Mouse (Mus musculus) kidney, embryonic 16.5 days (tissue): ENCODE measurements around the gene Dtwd1. TPM values are rescaled to one million over a fixed set of nuclear protein-coding genes. Genes with fewer than 3 reads are reported as not detected.
"Not testable (repeated sequence)": the region's sequence is repeated elsewhere in the genome, so short reads cannot be mapped to it uniquely, and the experiment has no call there.

Experiments used
- ATAC-seq: fragments of 200-750 bp; cut with Nextera tagmentation; 2 replicates; pipeline ENCODE4 v1.8.0; 2017; ENCODE audit warnings: moderate TSS enrichment; ENCODE audit not compliant: low FRiP score, low TSS enrichment
- H3K27ac ChIP-seq: fragments of 300-500 bp; sonication (generic); 2 replicates; pipeline ENCODE4 v1.5.1; 2014; ENCODE audit warnings: low read length
- H3K27me3 ChIP-seq: fragments of 300-500 bp; sonication (generic); 2 replicates; pipeline ENCODE4 v1.6.1; 2014; ENCODE audit warnings: low read length, control low read depth, mixed read lengths; ENCODE audit not compliant: insufficient read depth
- H3K36me3 ChIP-seq: fragments of 300-500 bp; sonication (generic); 2 replicates; pipeline ENCODE4 v1.6.1; 2014; ENCODE audit warnings: low read length, control low read depth, mixed read lengths; ENCODE audit not compliant: insufficient read depth
- H3K4me1 ChIP-seq: fragments of 300-500 bp; sonication (generic); 2 replicates; pipeline ENCODE4 v1.6.1; 2014; ENCODE audit warnings: low read length, control low read depth, mixed read lengths; ENCODE audit not compliant: insufficient read depth
- H3K4me2 ChIP-seq: fragments of 300-500 bp; sonication (generic); replicated peaks from 2 replicates; pipeline ENCODE4 v1.6.1; 2014; ENCODE audit warnings: low read depth, low read length
- H3K4me3 ChIP-seq: fragments of 300-500 bp; sonication (generic); 2 replicates; pipeline ENCODE4 v1.5.1; 2014; ENCODE audit warnings: mild to moderate bottlenecking, low read length
- H3K9ac ChIP-seq: fragments of 300-500 bp; sonication (generic); replicated peaks from 2 replicates; pipeline ENCODE4 v1.6.1; 2014; ENCODE audit warnings: low read length
- H3K9me3 ChIP-seq: fragments of 300-500 bp; sonication (generic); 2 replicates; pipeline ENCODE4 v1.6.1; 2016; ENCODE audit warnings: low read length, control low read depth
- WGBS: fragments of 180-500 bp; shearing (Covaris S2); extraction: QIAGEN DNeasy Blood & Tissue Kit; methylation state at CpG from one replicate; pipeline ENCODE4 v1.1.7; 2014; 5-methylcytosine and 5-hydroxymethylcytosine counted together
- polyA plus RNA-seq: library from polyadenylated mRNA; unstranded; fragments of >200 nt; fragmentation: Nextera tagmentation; extraction: Ambion mirVana; gene quantifications from 2 replicates; pipeline ENCODE4 v1.2.1, GENCODE M21; 2015

The Dtwd1 gene
- polyA plus RNA-seq, 1 experiment from 2014 or later, result 27.1 TPM

DNA sequence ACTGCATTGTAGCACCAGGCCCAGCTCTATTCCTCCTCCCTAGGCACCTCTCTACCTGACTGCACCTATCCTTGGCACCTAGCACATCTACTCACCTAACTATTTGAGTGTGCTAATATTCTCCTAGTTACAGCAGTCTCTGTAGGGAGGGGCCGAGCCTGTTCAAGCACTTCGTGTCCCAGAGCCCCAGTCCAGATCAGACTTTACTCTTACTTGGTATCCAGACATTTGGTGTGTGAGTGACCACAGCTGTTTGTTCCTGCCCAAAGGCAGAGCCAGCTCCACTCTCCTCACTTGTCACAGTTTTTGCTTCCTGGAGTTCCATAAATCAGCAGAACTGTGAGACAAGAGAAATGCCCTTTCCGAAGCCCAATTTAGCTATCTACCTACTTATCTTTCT is 47.0 kb downstream of the Dtwd1 start:
- Histone ChIP-seq H3K9me3 (no peaks in the 10 kb centered on the region), H3K4me1 (no peaks in the 10 kb centered on the region), H3K27ac (no peak overlapping the region), H3K27me3 (no peaks in the 10 kb centered on the region), H3K4me3 (no peak overlapping the region), H3K4me2 (no peak overlapping the region), H3K36me3 (no peaks in the 10 kb centered on the region), H3K9ac (no peak overlapping the region)
- 42% methylated on average over 3 of the region's 3 CpGs for WGBS
- no peak for ATAC-seq

- WGBS, result 81% methylated on average over 6 of the region's 6 CpGs
- Histone ChIP-seq H3K9me3 (no peaks in the 10 kb centered on the region), H3K4me2 (no peak overlapping the region), H3K27me3 (no peaks in the 10 kb centered on the region), H3K36me3 (no peaks in the 10 kb centered on the region), H3K27ac (no peak overlapping the region), H3K4me3 (no peak overlapping the region), H3K4me1 (no peaks in the 10 kb centered on the region), H3K9ac (no peak overlapping the region)
- no peak for ATAC-seq
These were observed 59.2 kb downstream of the Dtwd1 start for GRCm38 (mm10) chr2:126211011-126211680.

DNA sequence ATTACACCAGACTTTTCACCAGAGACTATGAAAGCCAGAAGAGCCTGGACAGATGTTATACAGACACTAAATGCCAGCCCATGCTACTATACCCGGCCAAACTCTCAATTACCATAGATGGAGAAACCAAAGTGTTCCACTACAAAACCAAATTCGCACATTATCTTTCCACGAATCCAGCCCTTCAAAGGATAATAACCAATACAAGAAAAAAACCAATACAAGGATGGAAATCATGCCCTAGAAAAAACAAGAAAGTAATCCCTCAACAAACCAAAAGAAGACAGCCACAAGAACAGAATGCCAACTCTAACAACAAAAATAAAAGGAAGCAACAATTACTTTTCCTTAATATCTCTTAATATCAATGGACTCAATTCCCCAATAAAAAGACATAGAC is 62.9 kb downstream of the Dtwd1 start, which contains the start of gene Gm17555:
Gene Gm17555, plus strand, starts transcription at position 301 of the 400 bp plus-strand sequence.
- H3K4me2 ChIP-seq, H3K9me3 ChIP-seq, H3K27me3 ChIP-seq, ATAC-seq, H3K9ac ChIP-seq, H3K4me3 ChIP-seq, H3K27ac ChIP-seq, H3K4me1 ChIP-seq, H3K36me3 ChIP-seq: not testable (repeated sequence)
- WGBS, result 90% methylated on average over 3 of the region's 3 CpGs

Other genes starting within 250 kb of the Dtwd1 start
- 1.4 and 1.7 TPM in 2 replicates for gene Fgf7, start 117.5 kb upstream of the Dtwd1 start, polyA plus RNA-seq
- not detected in 2 replicates for gene Fam227b, start 137 bp upstream of the Dtwd1 start, polyA plus RNA-seq
- not detected in 2 replicates for gene Gm17555, start 63.0 kb downstream of the Dtwd1 start, polyA plus RNA-seq